ENCODE assay signal across 17 mouse cellular contexts in genomic region chr4:62739591-62739990, GRCm38 (mm10).
"Had no signal": no experiment of that assay in that cellular context is flagged by ENCODE, and none has a peak within 500 bp of the region (broad histone marks: within the 10 kb centered on the region; RNA-seq: fewer than 3 reads in every experiment).

No protein-coding gene starts in this region.

- H3K4me3 ChIP-seq: kidney, embryonic 15.5 days; left cerebral cortex, adult 2 months; liver, embryonic 13.5 days; midbrain, embryonic 12.5 days; midbrain, embryonic 15.5 days; neural tube, embryonic 12.5 days had no signal

- ATAC-seq: lung, postnatal 0 days; midbrain, embryonic 15.5 days had no signal

- H3K36me3 ChIP-seq: kidney, embryonic 15.5 days; liver, embryonic 13.5 days; midbrain, embryonic 12.5 days; midbrain, embryonic 15.5 days; neural tube, embryonic 12.5 days had no signal

- DNase-seq: kidney, adult 11 months; kidney, adult 8-10 months; kidney, postnatal 10 days; kidney, postnatal 36 days; layer of hippocampus, postnatal 36 days; liver, embryonic 13.5 days; lung, embryonic 14.5 days; retina, postnatal 1 day; right cerebral cortex, postnatal 25 days; spleen, adult 18-20 months; thymus, postnatal 25 days had no signal

- H3K27ac ChIP-seq: left cerebral cortex, adult 2 months; liver, embryonic 13.5 days; midbrain, embryonic 12.5 days; midbrain, embryonic 15.5 days; neural tube, embryonic 12.5 days had no signal

- H3K9ac ChIP-seq: kidney, embryonic 15.5 days; liver, embryonic 13.5 days; lung, embryonic 14.5 days; midbrain, embryonic 12.5 days; midbrain, embryonic 15.5 days; neural tube, embryonic 12.5 days had no signal

- H3K9me3 ChIP-seq: kidney, embryonic 15.5 days; liver, embryonic 13.5 days; midbrain, embryonic 12.5 days; midbrain, embryonic 15.5 days; neural tube, embryonic 12.5 days had no signal

- H3K27me3 ChIP-seq: kidney, embryonic 15.5 days; liver, embryonic 13.5 days; midbrain, embryonic 12.5 days; midbrain, embryonic 15.5 days; neural tube, embryonic 12.5 days had no signal

- H3K4me2 ChIP-seq: kidney, embryonic 15.5 days; liver, embryonic 13.5 days; lung, embryonic 14.5 days; midbrain, embryonic 12.5 days; midbrain, embryonic 15.5 days; neural tube, embryonic 12.5 days had no signal
